Mouse (Mus musculus): ENCODE measurements around the gene Ctcf. TPM values are rescaled to one million over a fixed set of nuclear protein-coding genes. Genes with fewer than 3 reads are reported as not detected.
A peak's percentile ranks its signal among the peaks of the same experiment; 100 is the strongest.

Gene Ctcf
- polyA plus RNA-seq, 1 experiment, result 7.2 TPM

- Histone ChIP-seq H3K27ac (ENCODE audit: control insufficient read depth, insufficient read depth, low read depth, low read length) (no peak overlapping the region), H3K4me1 (ENCODE audit: control insufficient read depth, insufficient read depth, low read length) (peaks cover 23% of the 10 kb centered on the region), H3K36me3 (ENCODE audit: control insufficient read depth, insufficient read depth, low read length) (no peaks in the 10 kb centered on the region), H3K4me3 (ENCODE audit: control insufficient read depth, low read depth, low read length) (peak overlapping the region; percentile 90), H3K27me3 (ENCODE audit: control insufficient read depth, insufficient read depth, low read length) (no peaks in the 10 kb centered on the region)
- no peak for TF ChIP-seq CTCF (IDR thresholded peaks at IDR 0.05; ENCODE audit: control insufficient read depth, insufficient read depth, insufficient replicate concordance, low read depth, low read length)
- TF ChIP-seq POLR2A (IDR thresholded peaks at IDR 0.05; ENCODE audit: control insufficient read depth, low read depth, low read length), result no peak
Observed at GRCm38 (mm10) chr8:105708675-105709074, 72.3 kb downstream of the Ctcf start.

GRCm38 (mm10) chr8:105709317-105709716 lies 72.9 kb downstream of the Ctcf start:
- no peaks in the 10 kb centered on the region for H3K36me3 ChIP-seq (ENCODE audit: control insufficient read depth, insufficient read depth, low read length)
- TF ChIP-seq POLR2A (IDR thresholded peaks at IDR 0.05; ENCODE audit: control insufficient read depth, low read depth, low read length) (no peak), CTCF (IDR thresholded peaks at IDR 0.05; ENCODE audit: control insufficient read depth, insufficient read depth, insufficient replicate concordance, low read depth, low read length) (no peak)
- peaks cover 20% of the 10 kb centered on the region for H3K4me1 ChIP-seq (ENCODE audit: control insufficient read depth, insufficient read depth, low read length)
- no peak overlapping the region for H3K27ac ChIP-seq (ENCODE audit: control insufficient read depth, insufficient read depth, low read depth, low read length)
- no peaks in the 10 kb centered on the region for H3K27me3 ChIP-seq (ENCODE audit: control insufficient read depth, insufficient read depth, low read length)
- peak overlapping the region; percentile 90 for H3K4me3 ChIP-seq (ENCODE audit: control insufficient read depth, low read depth, low read length)

GRCm38 (mm10) chr8:105712286-105712685 lies 75.9 kb downstream of the Ctcf start:
- Histone ChIP-seq H3K4me3 (ENCODE audit: control insufficient read depth, low read depth, low read length) (no peak overlapping the region), H3K4me1 (ENCODE audit: control insufficient read depth, insufficient read depth, low read length) (peaks cover 25% of the 10 kb centered on the region), H3K27ac (ENCODE audit: control insufficient read depth, insufficient read depth, low read depth, low read length) (no peak overlapping the region), H3K36me3 (ENCODE audit: control insufficient read depth, insufficient read depth, low read length) (no peaks in the 10 kb centered on the region), H3K27me3 (ENCODE audit: control insufficient read depth, insufficient read depth, low read length) (no peaks in the 10 kb centered on the region)
- TF ChIP-seq POLR2A (IDR thresholded peaks at IDR 0.05; ENCODE audit: control insufficient read depth, low read depth, low read length), result no peak
- no peak for TF ChIP-seq CTCF (IDR thresholded peaks at IDR 0.05; ENCODE audit: control insufficient read depth, insufficient read depth, insufficient replicate concordance, low read depth, low read length)

- H3K27ac ChIP-seq (ENCODE audit: control insufficient read depth, insufficient read depth, low read depth, low read length), result no peak overlapping the region
- no peak overlapping the region for H3K4me3 ChIP-seq (ENCODE audit: control insufficient read depth, low read depth, low read length)
- no peaks in the 10 kb centered on the region for H3K36me3 ChIP-seq (ENCODE audit: control insufficient read depth, insufficient read depth, low read length)
- H3K4me1 ChIP-seq (ENCODE audit: control insufficient read depth, insufficient read depth, low read length), result peaks cover 16% of the 10 kb centered on the region
- peak; percentile 77; the same call in 1 of the 2 replicates for TF ChIP-seq CTCF (IDR thresholded peaks at IDR 0.05; ENCODE audit: control insufficient read depth, insufficient read depth, insufficient replicate concordance, low read depth, low read length)
- no peak for TF ChIP-seq POLR2A (IDR thresholded peaks at IDR 0.05; ENCODE audit: control insufficient read depth, low read depth, low read length)
- no peaks in the 10 kb centered on the region for H3K27me3 ChIP-seq (ENCODE audit: control insufficient read depth, insufficient read depth, low read length)
Observed at GRCm38 (mm10) chr8:105714139-105714538, 77.8 kb downstream of the Ctcf start.

GRCm38 (mm10) chr8:105715042-105715441 lies 78.7 kb downstream of the Ctcf start:
- Histone ChIP-seq H3K4me3 (ENCODE audit: control insufficient read depth, low read depth, low read length) (no peak overlapping the region), H3K27me3 (ENCODE audit: control insufficient read depth, insufficient read depth, low read length) (no peaks in the 10 kb centered on the region), H3K36me3 (ENCODE audit: control insufficient read depth, insufficient read depth, low read length) (no peaks in the 10 kb centered on the region), H3K27ac (ENCODE audit: control insufficient read depth, insufficient read depth, low read depth, low read length) (no peak overlapping the region), H3K4me1 (ENCODE audit: control insufficient read depth, insufficient read depth, low read length) (peaks cover 12% of the 10 kb centered on the region)
- TF ChIP-seq POLR2A (IDR thresholded peaks at IDR 0.05; ENCODE audit: control insufficient read depth, low read depth, low read length) (no peak), CTCF (IDR thresholded peaks at IDR 0.05; ENCODE audit: control insufficient read depth, insufficient read depth, insufficient replicate concordance, low read depth, low read length) (no peak)

GRCm38 (mm10) chr8:105716302-105716945 lies 80.1 kb downstream of the Ctcf start:
- Histone ChIP-seq H3K4me3 (ENCODE audit: control insufficient read depth, low read depth, low read length) (peak overlapping the region; percentile 73), H3K4me1 (ENCODE audit: control insufficient read depth, insufficient read depth, low read length) (peaks cover 12% of the 10 kb centered on the region), H3K36me3 (ENCODE audit: control insufficient read depth, insufficient read depth, low read length) (no peaks in the 10 kb centered on the region), H3K27me3 (ENCODE audit: control insufficient read depth, insufficient read depth, low read length) (no peaks in the 10 kb centered on the region), H3K27ac (ENCODE audit: control insufficient read depth, insufficient read depth, low read depth, low read length) (no peak overlapping the region)
- TF ChIP-seq POLR2A (IDR thresholded peaks at IDR 0.05; ENCODE audit: control insufficient read depth, low read depth, low read length), result no peak

GRCm38 (mm10) chr8:105719637-105720036 lies 83.3 kb downstream of the Ctcf start:
- H3K27ac ChIP-seq (ENCODE audit: control insufficient read depth, insufficient read depth, low read depth, low read length), result no peak overlapping the region
- no peak overlapping the region for H3K4me3 ChIP-seq (ENCODE audit: control insufficient read depth, low read depth, low read length)
- no peaks in the 10 kb centered on the region for H3K36me3 ChIP-seq (ENCODE audit: control insufficient read depth, insufficient read depth, low read length)
- H3K27me3 ChIP-seq (ENCODE audit: control insufficient read depth, insufficient read depth, low read length), result no peaks in the 10 kb centered on the region
- H3K4me1 ChIP-seq (ENCODE audit: control insufficient read depth, insufficient read depth, low read length), result peaks cover 12% of the 10 kb centered on the region
- no peak for TF ChIP-seq CTCF (IDR thresholded peaks at IDR 0.05; ENCODE audit: control insufficient read depth, insufficient read depth, insufficient replicate concordance, low read depth, low read length)
- no peak for TF ChIP-seq POLR2A (IDR thresholded peaks at IDR 0.05; ENCODE audit: control insufficient read depth, low read depth, low read length)

Data from testis, adult 2 months (tissue).